Mouse (Mus musculus): Measurements from ENCODE around the gene Oprl1. TPM values are rescaled to one million over a fixed set of nuclear protein-coding genes. Genes with fewer than 3 reads are reported as not detected.
A peak's percentile ranks its signal among the peaks of the same experiment; 100 is the strongest.

Oprl1 gene
- polyA plus RNA-seq, 1 experiment from 2014 or later = 0.43 TPM

GRCm38 (mm10) chr2:181677096-181677754, 37.6 kb upstream of the Oprl1 start:
- Histone ChIP-seq H3K4me1 (replicated peaks; ENCODE audit: control insufficient read depth, insufficient read depth, low read length) (peaks cover 28% of the 10 kb centered on the region), H3K36me3 (ENCODE audit: control insufficient read depth, insufficient read depth, low read length) (no peaks in the 10 kb centered on the region), H3K9ac (ENCODE audit: low read length) (no peak overlapping the region; the same call in 1 of the 2 replicates), H3K4me3 (ENCODE audit: low read length) (no peak overlapping the region), H3K27ac (ENCODE audit: low read length) (peak overlapping the region; percentile 82), H3K9me3 (ENCODE audit: control insufficient read depth, low read length) (no peaks in the 10 kb centered on the region), H3K4me2 (ENCODE audit: low read depth, low read length) (no peak overlapping the region), H3K27me3 (ENCODE audit: control insufficient read depth, insufficient read depth, low read depth, low read length) (peaks cover 9% of the 10 kb centered on the region)
- peak; percentile 24; the same call in 1 of the 2 replicates for ATAC-seq (ENCODE audit: low read depth)
- WGBS = 62% methylated on average over 5 of the region's 5 CpGs

- H3K4me2 ChIP-seq (ENCODE audit: low read depth, low read length) = no peak overlapping the region
- H3K9ac ChIP-seq (ENCODE audit: low read length) = no peak overlapping the region
- peak overlapping the region; percentile 82 for H3K27ac ChIP-seq (ENCODE audit: low read length)
Measured at GRCm38 (mm10) chr2:181677755-181678098, 37.1 kb upstream of the Oprl1 start.

GRCm38 (mm10) chr2:181678780-181679179, 36.0 kb upstream of the Oprl1 start:
- WGBS = 46% methylated on average over 1 of the region's 1 CpGs
- no peak overlapping the region for H3K27ac ChIP-seq (ENCODE audit: low read length)
- no peak overlapping the region for H3K4me3 ChIP-seq (ENCODE audit: low read length)
- peaks cover 25% of the 10 kb centered on the region for H3K4me1 ChIP-seq (replicated peaks; ENCODE audit: control insufficient read depth, insufficient read depth, low read length)
- H3K4me2 ChIP-seq (ENCODE audit: low read depth, low read length) = no peak overlapping the region
- H3K9me3 ChIP-seq (ENCODE audit: control insufficient read depth, low read length) = no peaks in the 10 kb centered on the region
- no peaks in the 10 kb centered on the region for H3K27me3 ChIP-seq (ENCODE audit: control insufficient read depth, insufficient read depth, low read depth, low read length)
- ATAC-seq (ENCODE audit: low read depth) = peak; percentile 73
- H3K9ac ChIP-seq (ENCODE audit: low read length) = no peak overlapping the region
- no peaks in the 10 kb centered on the region for H3K36me3 ChIP-seq (ENCODE audit: control insufficient read depth, insufficient read depth, low read length)

More at GRCm38 (mm10) chr2:181677755-181678098, 37.1 kb upstream of the Oprl1 start:
- Histone ChIP-seq H3K4me1 (replicated peaks; ENCODE audit: control insufficient read depth, insufficient read depth, low read length) (peaks cover 28% of the 10 kb centered on the region), H3K9me3 (ENCODE audit: control insufficient read depth, low read length) (no peaks in the 10 kb centered on the region), H3K36me3 (ENCODE audit: control insufficient read depth, insufficient read depth, low read length) (no peaks in the 10 kb centered on the region), H3K4me3 (ENCODE audit: low read length) (no peak overlapping the region), H3K27me3 (ENCODE audit: control insufficient read depth, insufficient read depth, low read depth, low read length) (peaks cover 4% of the 10 kb centered on the region)
- peak; percentile 27; the same call in 1 of the 2 replicates for ATAC-seq (ENCODE audit: low read depth)
- 46% methylated on average over 3 of the region's 3 CpGs for whole genome bisulfite sequencing

- peak; percentile 41 for ATAC-seq (ENCODE audit: low read depth)
Measured at GRCm38 (mm10) chr2:181679951-181680715, 34.7 kb upstream of the Oprl1 start, which contains the start of gene Tcea2. Tcea2 (plus strand) TSS chr2:181680310.

GRCm38 (mm10) chr2:181680716-181681117, 34.1 kb upstream of the Oprl1 start:
- Histone ChIP-seq H3K4me1 (replicated peaks; ENCODE audit: control insufficient read depth, insufficient read depth, low read length) (peaks cover 14% of the 10 kb centered on the region), H3K36me3 (ENCODE audit: control insufficient read depth, insufficient read depth, low read length) (no peaks in the 10 kb centered on the region), H3K9me3 (ENCODE audit: control insufficient read depth, low read length) (no peaks in the 10 kb centered on the region), H3K9ac (ENCODE audit: low read length) (peak overlapping the region; percentile 89), H3K4me2 (ENCODE audit: low read depth, low read length) (peak overlapping the region; percentile 80), H3K27me3 (ENCODE audit: control insufficient read depth, insufficient read depth, low read depth, low read length) (no peaks in the 10 kb centered on the region), H3K4me3 (ENCODE audit: low read length) (peak overlapping the region; percentile 72), H3K27ac (ENCODE audit: low read length) (peak overlapping the region; percentile 51)
- 13% methylated on average over 7 of the region's 7 CpGs for WGBS
- ATAC-seq (ENCODE audit: low read depth) = no peak; the same call in 1 of the 2 replicates

More at GRCm38 (mm10) chr2:181679951-181680715, 34.7 kb upstream of the Oprl1 start, which contains the start of gene Tcea2:
- peak within 1 kb of the TSS; percentile 72 for H3K4me3 ChIP-seq (ENCODE audit: low read length)
- H3K36me3 ChIP-seq (ENCODE audit: control insufficient read depth, insufficient read depth, low read length) = no peaks in the 10 kb centered on the region
- no peaks in the 10 kb centered on the region for H3K9me3 ChIP-seq (ENCODE audit: control insufficient read depth, low read length)
- peak within 1 kb of the TSS; percentile 80 for H3K4me2 ChIP-seq (ENCODE audit: low read depth, low read length)
- peaks cover 19% of the 10 kb centered on the region for H3K4me1 ChIP-seq (replicated peaks; ENCODE audit: control insufficient read depth, insufficient read depth, low read length)
- no peaks in the 10 kb centered on the region for H3K27me3 ChIP-seq (ENCODE audit: control insufficient read depth, insufficient read depth, low read depth, low read length)
- WGBS = under 1% methylated on average over 68 of the region's 69 CpGs
- peak within 1 kb of the TSS; percentile 65 for H3K27ac ChIP-seq (ENCODE audit: low read length)
- H3K9ac ChIP-seq (ENCODE audit: low read length) = peak within 1 kb of the TSS; percentile 89

DNA sequence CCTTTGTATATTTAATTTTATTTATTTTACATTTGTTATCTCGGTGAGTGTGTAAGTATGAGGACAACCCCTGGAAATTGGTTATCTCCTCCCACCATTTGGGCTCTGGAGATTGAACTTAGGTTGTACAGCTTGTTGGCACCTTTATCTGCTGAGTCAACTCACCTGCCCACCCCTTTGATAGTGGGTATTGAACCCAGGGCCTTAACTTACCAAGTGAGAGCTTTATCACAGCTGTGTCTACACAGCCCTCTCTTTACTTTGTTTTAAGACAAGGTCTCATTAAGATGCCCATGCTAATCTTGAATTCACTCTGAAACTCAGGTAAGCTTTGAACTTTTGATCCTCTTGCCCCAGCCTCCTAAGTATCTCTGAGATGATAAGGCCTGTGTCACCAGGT, 32.8 kb upstream of the Oprl1 start:
- Histone ChIP-seq H3K4me2 (ENCODE audit: low read depth, low read length) (no peak overlapping the region), H3K27ac (ENCODE audit: low read length) (no peak overlapping the region), H3K4me3 (ENCODE audit: low read length) (no peak overlapping the region), H3K9me3 (ENCODE audit: control insufficient read depth, low read length) (no peaks in the 10 kb centered on the region), H3K4me1 (replicated peaks; ENCODE audit: control insufficient read depth, insufficient read depth, low read length) (peaks cover 14% of the 10 kb centered on the region), H3K36me3 (ENCODE audit: control insufficient read depth, insufficient read depth, low read length) (peaks cover 5% of the 10 kb centered on the region; the same call in 1 of the 2 replicates), H3K27me3 (ENCODE audit: control insufficient read depth, insufficient read depth, low read depth, low read length) (no peaks in the 10 kb centered on the region), H3K9ac (ENCODE audit: low read length) (no peak overlapping the region)
- no peak for ATAC-seq (ENCODE audit: low read depth)
- WGBS = 55% methylated on average over 1 of the region's 1 CpGs

- no peaks in the 10 kb centered on the region for H3K9me3 ChIP-seq (ENCODE audit: control insufficient read depth, low read length)
- no peak overlapping the region for H3K27ac ChIP-seq (ENCODE audit: low read length)
- no peak overlapping the region for H3K4me3 ChIP-seq (ENCODE audit: low read length)
- H3K27me3 ChIP-seq (ENCODE audit: control insufficient read depth, insufficient read depth, low read depth, low read length) = no peaks in the 10 kb centered on the region
- 50% methylated on average over 4 of the region's 4 CpGs for WGBS
- peaks cover 7% of the 10 kb centered on the region; the same call in 1 of the 2 replicates for H3K36me3 ChIP-seq (ENCODE audit: control insufficient read depth, insufficient read depth, low read length)
- no peak overlapping the region for H3K9ac ChIP-seq (ENCODE audit: low read length)
- peaks cover 14% of the 10 kb centered on the region for H3K4me1 ChIP-seq (replicated peaks; ENCODE audit: control insufficient read depth, insufficient read depth, low read length)
- no peak overlapping the region for H3K4me2 ChIP-seq (ENCODE audit: low read depth, low read length)
- no peak for ATAC-seq (ENCODE audit: low read depth)
Measured at GRCm38 (mm10) chr2:181683381-181683780, 31.4 kb upstream of the Oprl1 start.

DNA sequence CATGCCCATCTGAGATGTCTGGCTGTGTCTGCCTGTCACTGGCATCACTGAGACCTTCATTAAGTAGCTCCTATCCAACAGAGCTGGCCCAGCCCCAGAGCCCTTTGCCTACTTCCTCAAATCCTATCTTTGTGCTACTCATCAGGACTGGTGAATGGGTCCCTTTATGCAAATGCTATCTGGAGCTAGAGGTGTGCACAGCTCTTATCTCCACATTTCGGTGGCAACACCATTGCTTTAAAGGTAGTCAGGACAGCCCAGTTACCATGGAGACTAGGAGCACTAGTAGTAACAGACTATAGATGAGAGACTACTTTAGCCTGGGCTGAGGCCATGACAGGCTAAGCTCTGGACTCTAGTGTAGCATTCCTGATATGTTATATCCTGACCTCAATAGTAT, 30.1 kb upstream of the Oprl1 start:
- peaks cover 11% of the 10 kb centered on the region for H3K36me3 ChIP-seq (ENCODE audit: control insufficient read depth, insufficient read depth, low read length)
- H3K27ac ChIP-seq (ENCODE audit: low read length) = no peak overlapping the region
- no peak overlapping the region for H3K9ac ChIP-seq (ENCODE audit: low read length)
- no peaks in the 10 kb centered on the region for H3K9me3 ChIP-seq (ENCODE audit: control insufficient read depth, low read length)
- ATAC-seq (ENCODE audit: low read depth) = no peak
- H3K4me2 ChIP-seq (ENCODE audit: low read depth, low read length) = no peak overlapping the region
- no peak overlapping the region for H3K4me3 ChIP-seq (ENCODE audit: low read length)
- no peaks in the 10 kb centered on the region for H3K27me3 ChIP-seq (ENCODE audit: control insufficient read depth, insufficient read depth, low read depth, low read length)
- WGBS = 50% methylated on average over 1 of the region's 1 CpGs
- peaks cover 8% of the 10 kb centered on the region for H3K4me1 ChIP-seq (replicated peaks; ENCODE audit: control insufficient read depth, insufficient read depth, low read length)

DNA sequence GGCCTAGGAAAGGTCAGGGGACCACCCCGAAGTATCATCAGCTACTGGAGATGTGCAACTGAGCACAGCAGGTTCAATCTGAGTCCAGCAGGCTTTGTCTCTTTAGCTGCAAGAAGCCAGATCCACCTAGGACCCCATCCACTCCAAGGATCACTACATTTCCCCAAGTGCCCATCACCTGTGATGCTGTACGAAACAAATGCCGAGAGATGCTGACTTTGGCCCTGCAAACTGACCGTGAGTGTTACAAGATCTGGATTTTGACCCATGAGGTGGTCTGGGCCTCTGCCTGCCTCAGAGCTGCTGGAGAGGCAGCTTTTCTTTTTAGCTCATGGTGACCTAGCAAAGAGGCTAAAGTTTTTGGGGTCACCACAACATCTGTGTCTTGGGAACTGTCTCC, 29.1 kb upstream of the Oprl1 start:
- Histone ChIP-seq H3K4me2 (ENCODE audit: low read depth, low read length) (no peak overlapping the region), H3K9ac (ENCODE audit: low read length) (no peak overlapping the region), H3K36me3 (ENCODE audit: control insufficient read depth, insufficient read depth, low read length) (peaks cover 11% of the 10 kb centered on the region), H3K4me1 (replicated peaks; ENCODE audit: control insufficient read depth, insufficient read depth, low read length) (peaks cover 5% of the 10 kb centered on the region), H3K4me3 (ENCODE audit: low read length) (no peak overlapping the region), H3K9me3 (ENCODE audit: control insufficient read depth, low read length) (no peaks in the 10 kb centered on the region), H3K27me3 (ENCODE audit: control insufficient read depth, insufficient read depth, low read depth, low read length) (no peaks in the 10 kb centered on the region), H3K27ac (ENCODE audit: low read length) (no peak overlapping the region)
- WGBS = 84% methylated on average over 4 of the region's 4 CpGs
- no peak for ATAC-seq (ENCODE audit: low read depth)
